Mouse (Mus musculus): ENCODE results near the gene Sema3d.
A peak's percentile ranks its signal among the peaks of the same experiment; 100 is the strongest.

Gene Sema3d

DNA sequence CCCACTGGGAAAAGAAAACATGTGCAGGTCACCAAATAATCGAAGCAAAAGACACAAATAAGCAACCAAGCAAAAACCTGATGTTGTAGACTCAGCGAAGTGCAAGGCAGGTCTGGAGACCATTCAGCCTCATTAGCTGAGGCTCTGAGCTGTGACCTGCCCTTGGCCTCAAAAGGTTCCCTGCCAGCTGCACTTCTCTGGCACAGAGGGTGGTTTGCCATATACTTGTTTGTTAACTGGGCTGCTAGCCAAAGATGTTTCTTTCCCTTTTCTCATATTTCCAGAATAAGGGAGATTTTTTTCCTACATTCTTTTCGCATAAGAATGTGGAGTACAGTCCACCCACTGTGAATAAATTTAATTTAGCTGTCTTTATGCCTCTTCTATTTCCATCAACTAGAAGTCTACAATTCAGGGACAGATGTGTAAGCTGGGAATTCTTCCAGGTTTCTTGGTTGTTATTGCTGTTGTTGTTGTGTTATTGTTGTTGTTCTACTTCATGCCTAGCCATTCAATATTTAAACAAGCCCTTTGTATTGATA is 200.2 kb downstream of the Sema3d start:
- peak in 1 of 2 experiments; percentile 53 for DNase-seq (ENCODE audit: inconsistent age in 2 of 2, low spot score in 1 of 2)

DNA sequence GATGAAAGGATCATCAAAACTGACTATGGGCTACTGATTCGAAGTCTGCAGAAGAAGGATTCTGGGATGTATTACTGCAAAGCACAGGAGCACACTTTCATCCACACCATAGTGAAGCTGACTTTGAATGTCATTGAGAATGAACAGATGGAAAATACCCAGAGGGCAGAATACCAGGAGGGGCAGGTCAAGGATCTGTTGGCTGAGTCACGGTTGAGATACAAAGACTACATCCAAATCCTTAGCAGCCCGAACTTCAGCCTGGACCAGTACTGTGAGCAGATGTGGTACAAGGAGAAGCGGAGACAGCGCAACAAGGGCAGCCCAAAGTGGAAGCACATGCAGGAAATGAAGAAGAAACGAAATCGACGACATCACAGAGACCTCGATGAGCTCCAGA is 201.7 kb downstream of the Sema3d start:
- peak in 1 of 2 experiments; percentile 36 for DNase-seq (ENCODE audit: inconsistent age in 2 of 2, low spot score in 1 of 2)

DNA sequence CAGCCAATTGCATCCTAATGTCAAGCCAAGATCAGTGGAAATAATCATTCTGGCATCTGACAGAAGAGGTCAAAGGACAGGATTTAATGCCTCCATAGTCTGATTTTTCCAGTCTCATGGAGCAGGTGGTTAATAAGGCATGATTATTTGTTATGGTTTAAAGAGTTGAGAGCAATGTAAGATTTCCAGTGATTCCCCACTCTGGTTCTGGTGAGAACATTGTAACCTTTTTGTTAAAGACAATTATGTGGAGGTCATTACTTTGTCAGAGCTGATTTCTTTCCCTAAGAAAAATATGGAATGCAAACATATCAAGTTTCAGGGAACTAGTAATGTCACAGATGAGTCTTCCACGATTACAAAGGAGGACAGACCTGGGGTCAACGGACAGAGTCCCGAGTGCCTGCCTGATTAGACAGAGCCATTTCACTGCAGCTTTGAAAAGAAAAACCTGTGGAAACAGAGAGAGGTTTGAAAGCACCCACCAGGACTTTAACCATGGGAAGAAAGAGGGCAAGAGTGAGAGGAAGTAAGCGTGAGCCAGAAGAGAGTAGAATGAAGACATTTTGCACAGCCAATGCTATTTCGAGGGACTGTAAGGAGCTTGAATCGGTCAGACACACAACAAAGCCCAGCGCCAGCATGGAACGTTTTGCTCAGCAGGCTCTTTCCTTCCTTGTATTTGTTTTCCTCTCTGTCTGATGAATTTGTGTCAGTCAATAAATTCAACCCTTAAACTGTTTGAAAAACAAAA is 251.2 kb downstream of the Sema3d start:
- no peak for DNase-seq (ENCODE audit: inconsistent age in 2 of 2, low spot score in 1 of 2)

DNA sequence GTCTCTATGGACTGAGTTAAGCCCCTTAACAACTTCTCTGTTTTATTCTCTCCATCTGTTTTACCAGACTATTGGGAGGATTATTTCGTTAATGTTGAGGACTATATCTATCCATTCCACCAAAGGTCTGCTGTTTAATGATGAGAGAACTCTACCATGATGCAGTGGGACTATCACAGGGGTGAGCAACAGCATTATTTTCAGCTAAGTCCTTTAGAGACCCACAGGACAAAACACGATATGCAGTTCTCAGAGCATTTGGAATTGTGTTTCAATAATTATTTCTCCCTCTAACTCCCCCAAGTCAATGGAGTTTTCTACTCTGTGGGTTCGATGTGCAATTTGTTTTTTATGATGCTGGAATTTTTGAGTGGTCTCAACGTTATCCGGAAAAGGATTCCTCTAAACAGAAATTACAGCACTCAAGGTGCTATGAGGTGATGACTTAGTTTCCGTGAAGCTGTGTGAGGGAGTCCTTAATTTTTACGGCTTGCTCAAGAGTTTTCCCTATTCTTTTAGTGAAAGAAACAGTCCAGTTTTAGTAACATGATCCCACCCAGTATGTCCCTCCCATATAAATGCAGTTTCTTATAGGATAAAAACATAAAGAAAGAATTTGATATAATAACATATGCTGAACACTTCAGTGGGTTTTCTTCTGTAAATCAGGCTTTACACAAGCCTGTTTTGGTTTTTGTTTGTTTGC is 254.7 kb downstream of the Sema3d start:
- no peak for DNase-seq (ENCODE audit: inconsistent age in 2 of 2, low spot score in 1 of 2)

Data from adrenal gland, adult (tissue).